Mouse (Mus musculus): Measurements from ENCODE around the gene Rxrg. TPM values are rescaled to one million over a fixed set of nuclear protein-coding genes. Genes with fewer than 3 reads are reported as not detected.

The Rxrg gene
- total and polyA plus RNA-seq, 3 experiments: not detected

GRCm38 (mm10) chr1:167588747-167589558, 9.2 kb upstream of the Rxrg start:
- Histone ChIP-seq H3K4me1 (ENCODE audit: control insufficient read depth in 1 of 2, insufficient read depth in 2 of 2, low read length in 2 of 2) (no peaks in the 10 kb centered on the region), H3K4me3 (ENCODE audit: control insufficient read depth in 1 of 2, insufficient read depth in 1 of 2, low read depth in 2 of 2, low read length in 2 of 2) (no peak overlapping the region), H3K9ac (ENCODE audit: control insufficient read depth, low read depth, low read length, poor library complexity, severe bottlenecking) (no peak overlapping the region), H3K27ac (ENCODE audit: control insufficient read depth, low read depth, low read length) (no peak overlapping the region), H3K9me3 (replicated peaks; ENCODE audit: insufficient read depth, low read length) (no peaks in the 10 kb centered on the region), H3K79me2 (ENCODE audit: control insufficient read depth, insufficient read depth, low read length, poor library complexity) (no peaks in the 10 kb centered on the region), H3K27me3 (ENCODE audit: control insufficient read depth in 1 of 2, insufficient read depth in 2 of 2, low read length in 2 of 2) (no peaks in the 10 kb centered on the region), H3K36me3 (ENCODE audit: control insufficient read depth in 1 of 2, insufficient read depth in 2 of 2, low read length in 2 of 2) (no peaks in the 10 kb centered on the region)
- no peak for TF ChIP-seq NRF1 (IDR thresholded peaks at IDR 0.05; ENCODE audit: insufficient read depth, low read depth, low read length, poor library complexity, severe bottlenecking)
- no peak for TF ChIP-seq POLR2A (IDR thresholded peaks at IDR 0.05; ENCODE audit: control insufficient read depth in 1 of 2, insufficient read depth in 1 of 2, low read depth in 1 of 2, low read length in 2 of 2, poor library complexity in 1 of 2)
- TF ChIP-seq ELF1 (IDR thresholded peaks at IDR 0.05; ENCODE audit: low read depth, low read length): no peak
- no peak for TF ChIP-seq CTCF (IDR thresholded peaks at IDR 0.05 in 2 of 3, conservative IDR thresholded peaks at IDR 0.05 in 1 of 3; ENCODE audit: control insufficient read depth in 1 of 3, insufficient read depth in 1 of 3, low read depth in 2 of 3, low read length in 3 of 3, poor library complexity in 1 of 3, severe bottlenecking in 1 of 3)
- TF ChIP-seq MYB (IDR thresholded peaks at IDR 0.05; ENCODE audit: low read depth, low read length): no peak
- TF ChIP-seq ZKSCAN1 (IDR thresholded peaks at IDR 0.05; ENCODE audit: low read depth, low read length): no peak
- TF ChIP-seq TCF12 (IDR thresholded peaks at IDR 0.05; ENCODE audit: low read depth, low read length): no peak
- no peak for TF ChIP-seq ZMIZ1 (IDR thresholded peaks at IDR 0.05; ENCODE audit: low read depth, low read length)
- TF ChIP-seq E2F4 (IDR thresholded peaks at IDR 0.05; ENCODE audit: borderline replicate concordance, low read depth, low read length): no peak
- no peak for TF ChIP-seq EP300 (IDR thresholded peaks at IDR 0.05; ENCODE audit: low read depth in 1 of 2, low read length in 2 of 2)
- TF ChIP-seq BHLHE40 (IDR thresholded peaks at IDR 0.05; ENCODE audit: borderline replicate concordance, low read depth, low read length): no peak
- no peak for TF ChIP-seq SIN3A (IDR thresholded peaks at IDR 0.05; ENCODE audit: low read length)
- no peak for TF ChIP-seq MEF2A (IDR thresholded peaks at IDR 0.05; ENCODE audit: extremely low read depth, insufficient replicate concordance, low read depth, low read length, poor library complexity, severe bottlenecking)
- TF ChIP-seq KAT2A (conservative IDR thresholded peaks at IDR 0.05; ENCODE audit: low read depth, low read length): no peak
- TF ChIP-seq TAL1 (IDR thresholded peaks at IDR 0.05; ENCODE audit: low read length): no peak
- DNase-seq (ENCODE audit: low read depth, low spot score): no peak

GRCm38 (mm10) chr1:167592175-167592574, 6.0 kb upstream of the Rxrg start:
- no peak for DNase-seq (ENCODE audit: low read depth, low spot score)
- no peak overlapping the region for H3K4me3 ChIP-seq (ENCODE audit: control insufficient read depth in 1 of 2, insufficient read depth in 1 of 2, low read depth in 2 of 2, low read length in 2 of 2)
- H3K79me2 ChIP-seq (ENCODE audit: control insufficient read depth, insufficient read depth, low read length, poor library complexity): no peaks in the 10 kb centered on the region
- TF ChIP-seq SIN3A (IDR thresholded peaks at IDR 0.05; ENCODE audit: low read length) (no peak), TAL1 (IDR thresholded peaks at IDR 0.05; ENCODE audit: low read length) (no peak), E2F4 (IDR thresholded peaks at IDR 0.05; ENCODE audit: borderline replicate concordance, low read depth, low read length) (no peak)
- no peak overlapping the region for H3K27ac ChIP-seq (ENCODE audit: control insufficient read depth, low read depth, low read length)
- H3K4me1 ChIP-seq (ENCODE audit: control insufficient read depth in 1 of 2, insufficient read depth in 2 of 2, low read length in 2 of 2): no peaks in the 10 kb centered on the region
- no peaks in the 10 kb centered on the region for H3K27me3 ChIP-seq (ENCODE audit: control insufficient read depth in 1 of 2, insufficient read depth in 2 of 2, low read length in 2 of 2)
- H3K9ac ChIP-seq (ENCODE audit: control insufficient read depth, low read depth, low read length, poor library complexity, severe bottlenecking): no peak overlapping the region
- no peaks in the 10 kb centered on the region for H3K36me3 ChIP-seq (ENCODE audit: control insufficient read depth in 1 of 2, insufficient read depth in 2 of 2, low read length in 2 of 2)
- no peaks in the 10 kb centered on the region for H3K9me3 ChIP-seq (replicated peaks; ENCODE audit: insufficient read depth, low read length)

Measured in MEL (cell line).